Mouse (Mus musculus): ENCODE measurements around the gene Rpl41.
A peak's percentile ranks its signal among the peaks of the same experiment; 100 is the strongest.
"Not testable (repeated sequence)": the region's sequence is repeated elsewhere in the genome, so short reads cannot be mapped to it uniquely, and the experiment has no call there.

The Rpl41 gene

DNA sequence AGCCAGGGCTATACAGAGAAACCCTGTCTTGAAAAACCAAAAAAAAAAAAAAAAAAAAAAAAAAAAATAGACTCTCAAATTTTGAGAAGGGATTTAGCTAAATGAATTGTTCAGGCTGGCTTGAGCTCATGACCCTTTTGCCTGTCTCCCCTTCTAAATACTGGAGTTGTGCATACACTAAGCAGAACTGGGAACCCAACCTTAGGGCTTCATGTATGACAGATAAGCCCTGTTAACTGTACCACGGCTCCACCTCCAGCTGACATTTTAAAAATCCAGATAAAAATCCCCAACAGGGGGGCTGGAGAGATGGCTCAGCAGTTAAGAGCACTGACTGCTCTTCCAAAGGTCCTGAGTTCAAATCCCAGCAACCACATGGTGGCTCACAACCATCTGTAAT, 6.5 kb upstream of the Rpl41 start:
- DNase-seq: not testable (repeated sequence)

DNA sequence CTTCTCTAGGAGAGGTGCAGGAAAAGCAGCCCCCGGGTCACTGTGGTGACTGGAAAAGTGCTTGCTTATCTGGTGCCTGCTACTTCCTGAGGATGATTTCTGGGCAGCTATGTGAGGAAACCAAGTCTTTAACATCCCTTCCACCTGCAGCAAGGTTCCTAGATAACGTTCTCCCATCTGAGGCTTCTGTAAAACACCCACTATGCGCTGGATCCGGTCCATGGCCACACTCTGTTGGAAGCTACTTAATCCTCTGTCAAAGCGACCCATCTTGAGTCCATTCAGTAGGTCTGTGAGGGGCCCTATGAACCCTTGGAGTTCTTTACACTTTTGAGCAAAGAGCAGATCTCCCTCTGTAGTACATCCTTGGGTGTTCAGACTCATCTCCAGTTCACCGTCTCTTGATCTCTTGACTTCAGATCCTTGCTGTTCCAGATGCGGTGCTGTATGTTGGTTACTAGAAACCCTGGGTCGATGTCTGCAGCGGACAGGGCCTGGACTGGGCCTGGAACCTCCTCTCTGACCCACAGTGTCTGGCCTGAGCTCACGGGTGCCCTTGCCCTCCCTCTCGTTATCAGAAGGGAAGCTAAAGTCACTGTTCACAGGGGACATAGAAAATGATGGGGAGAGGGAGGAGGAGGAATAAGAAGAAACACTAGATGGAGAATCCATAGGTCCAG, 1.2 kb upstream of the Rpl41 start:
- not testable (repeated sequence) for DNase-seq

DNA sequence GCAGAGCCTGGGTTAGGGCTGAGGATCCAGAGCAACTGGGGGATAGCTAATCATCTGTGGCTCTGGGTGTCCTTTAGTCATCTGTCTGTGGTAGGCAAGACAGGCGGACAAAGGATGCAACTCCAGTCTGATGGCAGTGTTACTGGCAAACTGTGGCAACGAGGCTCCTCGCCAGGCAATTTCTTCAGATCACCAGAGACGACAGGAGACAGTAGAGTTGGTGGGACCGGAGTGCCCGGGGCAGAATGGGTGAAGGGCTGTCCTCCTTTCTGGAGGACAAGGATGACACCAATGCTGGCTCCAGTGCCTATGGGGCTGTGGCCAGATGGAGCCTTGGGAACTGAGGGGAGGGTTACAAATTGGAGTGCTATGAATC, 565 bp upstream of the Rpl41 start:
- DNase-seq: peak; percentile 43 to 54

DNA sequence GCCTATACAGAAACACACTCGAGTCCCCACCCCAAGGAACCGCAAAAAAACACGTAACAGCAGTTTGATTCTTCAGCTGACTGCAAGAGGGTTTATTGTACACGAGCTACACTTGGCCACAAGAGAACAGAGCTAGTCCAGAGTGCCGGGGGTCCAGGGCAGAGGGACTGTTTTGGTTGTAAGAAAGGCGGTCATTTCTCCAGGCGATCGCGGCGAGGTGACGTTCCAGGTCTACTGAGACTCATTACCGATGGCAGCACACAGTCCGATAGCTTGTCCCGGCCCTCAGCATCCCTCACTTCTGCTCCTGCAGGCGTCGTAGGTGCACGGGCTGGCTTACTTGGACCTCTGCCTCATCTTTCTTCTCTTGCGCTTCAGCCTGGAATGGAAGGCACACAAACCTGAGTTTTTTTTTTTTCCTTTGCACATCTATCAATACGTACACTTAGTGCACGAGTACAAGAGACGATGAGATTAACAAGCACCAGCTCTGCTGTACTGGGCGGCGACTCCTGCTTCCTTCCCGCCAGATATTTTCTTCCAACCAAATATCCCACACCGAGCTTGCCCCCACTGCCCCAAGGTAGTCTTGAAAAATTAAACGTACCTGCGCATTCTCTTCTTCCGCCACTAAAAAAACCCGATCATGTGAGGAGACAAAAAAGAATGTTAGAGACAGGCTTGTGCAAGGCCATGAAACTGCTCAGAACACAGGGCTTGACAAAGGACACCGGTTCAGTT, 884 bp downstream of the Rpl41 start:
- DNase-seq: peak in 1 of 2 experiments; percentile 61

DNA sequence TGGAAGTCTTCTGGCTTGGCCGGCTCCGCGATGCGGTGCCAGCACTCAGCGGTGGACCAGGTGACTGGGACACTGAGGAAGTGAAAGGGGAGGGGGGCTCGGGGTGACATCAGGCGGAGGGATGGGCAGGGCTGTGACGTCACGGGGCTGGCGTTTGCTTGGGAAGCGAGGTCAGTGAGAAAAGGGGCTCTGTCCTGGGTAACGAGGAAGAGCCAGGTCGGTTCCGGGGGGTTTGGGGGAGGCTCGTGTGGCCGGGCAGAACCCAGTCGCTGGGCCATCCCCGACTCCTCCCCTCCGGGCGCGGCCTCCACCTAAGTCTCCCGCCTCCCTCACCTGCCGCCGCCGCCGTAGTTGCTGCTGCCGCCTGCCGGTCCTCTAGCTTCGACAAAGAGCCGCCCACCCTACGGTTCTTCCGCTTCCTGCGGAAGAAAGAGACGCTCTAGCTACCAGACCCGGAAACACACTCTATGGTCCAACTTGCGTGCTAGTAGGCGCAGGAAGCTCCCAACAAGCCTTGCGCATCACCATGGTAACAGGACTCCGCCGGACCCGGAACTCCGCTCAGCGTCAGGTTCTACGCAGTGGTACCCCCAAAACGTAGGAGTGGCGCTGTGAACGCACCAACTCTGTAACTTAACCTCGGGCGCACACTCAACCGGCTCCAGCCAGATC, 1.6 kb downstream of the Rpl41 start, which contains the start of gene Zc3h10:
Gene Zc3h10 (minus strand): TSS at position 414 of the 672 bp plus-strand sequence.
- DNase-seq: peak; percentile 92 to 97

DNA sequence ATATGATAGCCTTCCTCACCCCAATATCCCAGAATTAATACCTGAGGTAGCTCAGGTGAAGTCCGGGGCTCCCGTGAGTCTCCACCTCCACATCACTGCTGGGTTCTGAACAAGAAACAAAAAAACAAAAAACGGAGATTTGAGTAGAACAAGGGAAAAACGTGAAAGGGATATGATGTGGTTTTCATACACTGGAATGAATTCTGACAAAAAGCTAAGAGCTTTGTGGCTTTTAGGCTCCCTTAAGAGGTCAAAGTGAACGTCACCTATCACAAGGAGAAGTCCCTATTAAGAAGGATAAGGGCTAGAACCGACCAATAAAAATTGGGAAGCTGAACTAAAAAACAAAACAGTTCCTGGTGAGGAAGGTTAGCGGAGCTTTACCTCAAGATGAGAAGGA, 2.3 kb downstream of the Rpl41 start:
- no peak for DNase-seq

DNA sequence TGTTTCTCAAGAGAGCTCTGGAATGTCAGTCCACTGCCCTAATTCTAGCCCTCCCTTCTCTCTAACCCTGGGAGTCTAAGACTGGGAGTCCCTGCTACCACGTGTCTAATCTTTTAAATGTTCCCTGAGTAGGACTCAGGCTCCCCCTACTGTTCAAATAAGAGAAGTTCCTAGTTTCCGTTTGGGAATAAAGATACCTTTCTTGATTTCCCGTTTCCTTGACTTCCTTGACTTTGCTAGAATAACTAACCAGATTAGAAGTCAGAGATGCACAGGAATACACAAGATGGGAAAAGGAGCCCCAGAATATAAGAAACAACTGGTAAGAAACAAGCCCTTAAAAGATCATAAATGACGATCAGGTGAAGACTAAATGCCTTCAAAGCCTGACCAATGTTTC, 2.7 kb downstream of the Rpl41 start:
- peak in 1 of 2 experiments; percentile 21 for DNase-seq

DNA sequence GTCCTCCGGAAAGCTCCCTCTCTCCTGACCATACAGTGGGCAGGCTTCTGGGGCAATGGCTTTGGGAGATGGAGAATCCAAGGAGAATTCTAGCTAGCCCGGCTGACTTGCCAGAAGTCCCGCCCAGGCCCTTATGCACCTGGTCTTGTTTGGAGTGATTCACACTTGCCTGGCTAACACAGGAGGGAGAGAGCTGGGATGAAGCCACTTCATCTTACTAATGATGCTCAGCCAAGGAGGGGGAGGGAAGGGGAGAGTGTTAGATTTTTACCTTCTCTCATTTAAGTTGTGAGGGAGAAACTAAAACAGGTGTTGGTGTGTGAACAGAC, 3.6 kb downstream of the Rpl41 start:
- no peak for DNase-seq

DNA sequence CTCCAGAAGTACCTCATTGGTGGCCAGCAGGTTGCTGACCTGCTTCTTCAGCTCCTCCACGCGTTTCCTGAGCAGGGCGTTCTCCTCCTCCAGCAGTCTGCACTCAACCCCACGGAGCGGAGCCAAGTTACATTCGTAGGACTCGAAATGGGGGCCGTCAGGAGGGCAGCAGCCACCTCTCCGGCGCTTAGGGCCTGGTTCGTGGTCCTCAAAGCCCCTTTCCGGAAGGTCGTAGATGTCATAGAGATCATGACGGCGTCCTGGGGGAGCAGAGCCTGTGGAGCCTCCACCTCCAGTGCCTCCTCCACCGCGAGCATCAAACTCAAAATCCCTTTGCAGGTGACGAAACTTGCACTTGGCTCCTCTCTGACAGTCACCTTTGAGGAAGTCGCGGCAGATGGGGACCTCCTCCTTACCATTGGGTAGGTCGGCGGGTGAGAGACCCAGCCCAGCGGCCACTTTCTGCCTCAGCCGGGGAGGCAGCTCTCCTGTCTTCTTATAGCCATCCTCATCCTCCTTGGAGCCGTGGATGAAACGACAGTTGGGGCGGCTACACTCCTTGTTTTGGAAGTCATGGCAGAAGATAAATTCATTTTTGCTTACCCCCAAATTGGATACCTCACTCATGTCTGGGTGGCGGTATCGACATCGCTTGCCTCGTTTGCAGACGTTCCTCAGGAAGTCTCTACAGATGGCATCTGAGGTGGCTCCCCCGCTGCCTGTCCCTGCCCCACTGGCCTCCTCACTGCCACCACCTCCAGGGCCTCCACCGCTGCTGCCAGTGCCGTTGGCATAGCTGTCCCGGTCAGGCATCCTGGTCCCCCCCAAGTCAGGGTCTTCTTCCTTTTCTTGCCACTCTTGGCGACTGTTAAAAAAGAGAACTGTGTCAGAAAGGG, 4.2 kb downstream of the Rpl41 start:
- no peak for DNase-seq

DNA sequence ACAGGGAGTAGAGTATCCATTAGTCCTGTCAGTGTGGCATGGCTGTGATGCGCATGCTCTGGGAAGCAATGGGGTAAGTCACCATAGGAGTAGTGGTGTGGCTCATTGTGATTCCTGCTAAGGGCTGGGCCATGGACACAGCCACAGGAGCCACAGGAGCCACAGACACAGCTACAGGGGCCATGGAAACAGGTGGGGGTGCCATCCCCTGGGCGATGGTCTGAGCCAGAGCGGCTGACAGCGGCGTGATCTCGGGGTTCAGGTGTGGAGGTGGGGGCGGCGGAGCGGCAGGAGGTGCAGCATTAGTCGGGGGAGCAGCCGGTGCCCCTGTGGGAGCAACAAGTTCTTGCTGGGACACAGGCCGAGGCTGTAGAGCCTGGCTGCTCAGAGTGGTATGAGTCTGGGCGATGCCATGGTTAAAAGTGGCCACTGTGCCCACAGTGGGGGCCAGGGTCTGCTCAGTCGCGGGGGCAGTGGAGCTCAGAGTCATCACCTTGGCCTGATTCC, 4.9 kb downstream of the Rpl41 start:
- no peak for DNase-seq

DNA sequence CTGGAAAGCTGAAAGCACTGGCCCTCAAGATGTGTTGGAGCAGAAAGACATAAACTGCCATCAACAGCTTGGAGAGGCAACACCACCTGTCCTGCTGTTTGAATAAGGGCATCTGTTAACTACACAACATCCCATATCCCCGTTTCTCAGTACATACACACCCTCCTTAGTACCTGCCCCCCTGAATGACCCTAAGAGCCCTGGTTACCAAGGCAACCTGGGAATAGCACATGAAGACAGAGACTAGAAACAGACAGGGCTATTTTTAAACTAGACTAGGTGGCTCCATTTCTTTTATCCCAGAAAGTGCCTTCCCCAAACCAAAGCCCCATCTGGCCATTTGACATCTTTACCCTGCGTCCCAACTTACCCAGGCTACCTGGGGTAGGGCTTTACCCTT, 6.0 kb downstream of the Rpl41 start:
- DNase-seq: no peak

DNA sequence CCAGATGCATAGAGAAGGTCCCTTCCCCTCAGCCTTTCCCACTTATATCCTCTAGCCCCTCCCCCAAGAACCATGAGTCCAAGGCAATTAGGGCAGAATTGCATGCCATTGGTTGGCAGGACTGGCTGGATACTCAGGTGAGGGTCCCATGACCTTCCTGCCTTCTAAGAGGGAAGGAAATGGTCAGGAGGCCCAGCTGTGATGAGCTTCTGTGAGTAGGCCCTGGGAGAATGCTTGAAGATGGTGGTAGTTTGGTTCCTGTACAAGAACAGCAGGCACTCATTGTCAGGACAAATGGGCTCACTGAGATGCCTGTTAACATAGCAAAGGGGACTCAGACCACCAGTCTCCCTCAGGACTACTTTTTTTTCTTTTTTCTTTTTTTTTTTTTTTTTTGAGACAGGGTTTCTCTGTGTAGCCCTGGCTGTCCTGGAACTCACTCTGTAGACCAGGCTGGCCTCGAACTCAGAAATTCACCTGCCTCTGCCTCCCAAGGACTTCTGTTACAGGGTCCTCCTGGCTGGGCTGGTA, 10.7 kb downstream of the Rpl41 start:
- no peak for DNase-seq

DNA sequence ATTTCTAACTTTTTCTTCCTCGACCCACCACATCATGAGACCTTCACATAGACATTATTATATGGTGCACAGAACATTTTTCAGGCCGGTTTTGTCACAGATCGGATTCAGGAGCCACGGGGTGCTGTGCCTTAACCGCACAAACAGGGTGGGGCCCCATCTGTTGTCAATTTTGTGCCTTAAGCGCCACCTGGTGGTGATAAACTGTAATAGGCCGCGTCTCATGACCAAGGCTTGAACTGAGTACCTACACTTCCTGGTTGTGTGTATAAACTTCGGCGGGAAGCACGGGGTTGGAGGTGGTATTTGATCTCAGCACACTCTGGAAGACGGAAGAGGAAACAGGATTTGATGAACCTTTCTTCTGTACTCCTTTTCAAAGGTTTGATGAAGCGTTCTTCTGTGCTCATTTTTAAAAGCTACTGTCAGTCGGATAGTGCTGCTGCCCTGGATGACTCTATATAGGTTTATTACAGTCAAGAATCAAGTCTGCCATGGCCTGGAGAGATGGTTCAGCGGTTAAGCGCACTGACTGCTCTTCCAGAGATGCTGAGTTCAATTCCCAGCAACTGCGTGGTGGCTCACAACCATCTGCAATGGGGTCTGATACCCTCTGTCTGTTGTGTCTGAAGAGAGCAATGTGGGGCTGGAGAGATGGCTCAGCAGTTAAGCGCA, 12.7 kb downstream of the Rpl41 start:
- peak; percentile 88 to 91 for DNase-seq

DNA sequence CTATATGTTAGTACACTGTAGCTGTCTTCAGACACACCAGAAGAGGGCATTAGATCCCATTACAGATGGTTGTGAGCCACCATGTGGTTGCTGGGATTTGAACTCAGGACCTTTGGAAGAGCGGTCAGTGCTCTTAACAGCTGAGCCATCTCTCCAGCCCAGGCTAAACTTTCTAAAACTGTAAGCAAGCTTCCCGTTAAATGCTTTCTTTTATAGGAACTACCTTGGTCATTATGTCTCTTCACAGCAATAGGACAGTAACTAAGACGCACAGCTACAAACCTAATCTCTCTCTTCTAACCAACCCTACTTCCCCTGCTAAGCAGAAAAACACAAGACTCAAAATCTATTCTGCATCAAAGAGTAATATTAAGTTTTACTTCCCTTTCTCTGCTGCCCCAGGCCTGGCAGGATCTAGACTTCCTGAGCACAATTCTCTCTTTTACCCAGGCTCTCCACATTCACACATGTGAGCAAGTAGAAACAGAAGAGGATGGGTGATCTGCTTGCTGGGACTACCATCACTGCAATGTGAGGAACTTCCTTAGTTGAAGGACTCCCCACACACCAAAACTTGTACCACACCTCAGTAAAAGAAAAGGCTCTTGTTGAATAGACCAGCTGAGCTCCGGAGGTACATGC, 13.4 kb downstream of the Rpl41 start:
- DNase-seq: no peak

DNA sequence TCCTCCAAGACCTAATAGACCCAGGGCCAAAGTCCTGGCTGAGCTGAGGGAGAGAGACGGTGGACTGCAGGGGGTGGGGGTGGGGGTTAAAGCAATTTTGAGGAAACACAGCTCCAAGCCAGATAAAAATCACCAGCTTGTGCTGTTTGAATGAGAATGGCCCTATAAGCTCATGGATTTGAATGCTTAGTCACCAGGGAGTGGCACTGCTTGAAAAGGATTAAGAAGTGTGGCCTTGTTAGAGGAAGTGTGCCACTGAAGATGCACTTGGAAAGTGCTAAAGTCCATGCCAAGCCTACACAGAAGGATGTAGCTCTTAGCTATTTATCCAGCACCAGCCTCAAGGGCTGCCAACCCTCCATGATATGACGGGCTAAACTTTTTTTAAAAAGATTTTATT, 13.9 kb downstream of the Rpl41 start:
- DNase-seq: no peak

DNA sequence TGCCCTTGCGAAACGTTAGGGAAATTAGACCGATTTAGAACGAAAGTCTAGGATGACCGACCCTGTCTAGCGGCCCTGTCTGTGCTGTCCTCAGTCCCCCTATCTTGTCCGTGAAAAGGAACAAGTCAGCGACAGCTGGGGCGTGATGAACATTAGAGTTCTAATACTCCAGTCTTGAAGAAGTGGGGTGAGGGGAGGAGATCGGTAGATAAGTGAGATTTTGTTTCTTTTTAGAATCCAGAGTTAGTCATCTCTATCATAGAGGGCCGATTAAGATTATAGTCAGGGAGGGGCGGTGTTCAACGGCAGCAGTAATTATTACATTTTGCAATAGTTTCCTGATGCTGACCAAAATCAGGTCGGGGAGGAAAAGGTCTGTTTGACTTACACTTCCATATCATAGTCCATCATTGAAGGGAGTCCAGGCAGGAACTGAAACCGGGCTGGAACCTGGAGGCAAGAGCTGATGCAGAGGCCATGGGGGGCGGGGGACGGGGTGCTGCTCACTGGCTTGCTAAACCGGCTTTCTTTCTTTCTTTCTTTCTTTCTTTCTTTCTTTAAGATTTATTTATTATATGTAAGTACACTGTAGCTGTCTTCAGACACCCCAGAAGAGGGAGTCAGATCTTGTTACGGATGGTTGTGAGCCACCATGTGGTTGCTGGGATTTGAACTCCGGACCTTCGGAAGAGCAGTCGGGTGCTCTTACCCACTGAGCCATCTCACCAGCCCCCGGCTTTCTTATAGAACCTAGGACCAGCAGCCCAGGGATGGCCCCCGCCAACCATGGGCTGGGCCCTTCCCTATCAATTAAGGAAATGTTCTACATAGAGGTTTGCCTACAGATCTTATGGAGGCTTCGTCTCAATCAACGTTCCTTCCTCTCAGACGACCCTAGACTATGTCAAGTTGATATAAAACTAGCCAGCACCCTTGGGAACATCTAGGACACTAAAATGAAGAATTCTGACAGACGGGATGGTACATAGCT, 22.4 kb downstream of the Rpl41 start:
- DNase-seq: no peak

DNA sequence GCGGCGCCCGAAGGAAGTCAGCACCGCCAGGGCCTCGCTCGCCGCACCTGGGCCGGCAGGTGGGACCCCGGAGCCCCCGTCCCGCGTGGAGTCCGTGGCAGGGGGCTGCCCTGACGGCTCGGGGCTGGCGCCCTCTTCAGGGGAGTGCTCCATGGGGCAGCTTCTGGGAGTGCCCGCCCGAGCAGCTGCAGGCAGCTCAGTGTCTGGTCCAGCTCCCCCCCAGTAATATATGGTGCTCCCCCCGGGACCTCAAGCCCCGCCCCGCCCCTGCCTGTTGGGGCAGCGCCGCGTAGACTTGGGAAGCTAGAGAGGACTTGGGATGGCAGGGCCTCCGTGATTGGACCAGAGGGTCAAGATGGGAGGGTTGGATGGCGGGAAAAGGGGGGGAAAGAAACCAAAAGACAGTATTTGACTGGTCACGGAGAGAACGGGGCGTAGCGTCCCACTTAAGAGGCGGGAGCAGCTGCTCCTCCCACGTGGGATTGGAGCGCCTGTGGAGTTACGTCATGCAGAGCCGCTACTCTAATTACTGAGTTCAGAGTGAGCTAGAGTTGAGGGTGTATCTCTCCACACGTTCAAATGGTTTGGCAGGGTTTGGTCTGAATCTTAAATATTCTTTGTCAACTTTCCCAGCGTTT, 23.3 kb downstream of the Rpl41 start, which contains the start of gene Esyt1:
Gene Esyt1 (minus strand): TSS at position 201 of the 638 bp plus-strand sequence.
- DNase-seq: peak; percentile 90 to 98

DNA sequence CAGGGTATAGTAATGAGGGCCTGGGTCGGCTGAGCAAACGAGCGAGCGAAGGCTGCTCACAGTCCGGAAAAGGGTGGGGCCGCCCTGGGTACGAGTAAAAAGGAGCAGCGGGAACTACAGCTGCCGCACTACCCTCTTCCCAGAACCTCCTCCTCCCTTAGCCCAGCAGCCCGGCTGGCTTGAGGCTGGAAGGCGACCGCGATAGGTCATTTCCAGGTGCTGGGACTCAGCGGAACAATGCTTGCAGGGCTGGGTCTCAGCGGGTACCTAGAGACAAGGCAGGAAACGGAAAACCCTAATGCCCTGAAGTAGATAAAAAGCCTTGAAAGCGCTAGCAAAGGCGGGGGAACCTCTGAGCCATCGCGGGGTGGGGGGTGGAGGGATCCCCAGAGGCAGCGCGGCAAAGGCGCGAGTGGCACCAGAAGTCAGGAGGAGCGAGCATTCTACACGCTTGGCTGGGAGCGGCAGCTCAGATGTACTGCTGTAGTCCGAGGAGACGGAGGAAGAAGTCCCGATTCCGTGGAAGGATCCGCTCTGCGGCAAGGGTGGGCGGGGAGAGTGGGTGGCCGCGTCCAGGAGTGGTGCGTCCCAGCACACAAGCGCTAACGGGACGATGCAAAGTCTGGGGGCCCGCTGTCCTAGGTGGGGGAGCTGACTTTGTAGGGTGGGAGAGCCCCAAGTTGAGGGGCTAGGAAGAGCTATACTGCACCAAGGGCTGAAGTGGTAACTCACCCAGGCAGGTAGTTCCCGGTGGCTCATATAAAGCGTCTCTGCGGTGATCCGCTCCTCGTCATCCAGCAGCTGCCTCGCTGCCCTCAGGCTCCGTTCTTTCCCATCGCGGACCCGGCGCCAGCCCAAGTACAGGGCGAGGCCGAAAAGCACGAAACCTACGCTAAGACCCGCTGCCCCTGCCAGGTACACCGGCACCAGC, 24.1 kb downstream of the Rpl41 start:
- peak; percentile 48 to 59 for DNase-seq
